Mouse (Mus musculus): Measurements from ENCODE around the gene Ptrh1. TPM values are rescaled to one million over a fixed set of nuclear protein-coding genes. Genes with fewer than 3 reads are reported as not detected.

The Ptrh1 gene
- polyA plus RNA-seq, 1 experiment from 2014 or later = 1.2 TPM

DNA sequence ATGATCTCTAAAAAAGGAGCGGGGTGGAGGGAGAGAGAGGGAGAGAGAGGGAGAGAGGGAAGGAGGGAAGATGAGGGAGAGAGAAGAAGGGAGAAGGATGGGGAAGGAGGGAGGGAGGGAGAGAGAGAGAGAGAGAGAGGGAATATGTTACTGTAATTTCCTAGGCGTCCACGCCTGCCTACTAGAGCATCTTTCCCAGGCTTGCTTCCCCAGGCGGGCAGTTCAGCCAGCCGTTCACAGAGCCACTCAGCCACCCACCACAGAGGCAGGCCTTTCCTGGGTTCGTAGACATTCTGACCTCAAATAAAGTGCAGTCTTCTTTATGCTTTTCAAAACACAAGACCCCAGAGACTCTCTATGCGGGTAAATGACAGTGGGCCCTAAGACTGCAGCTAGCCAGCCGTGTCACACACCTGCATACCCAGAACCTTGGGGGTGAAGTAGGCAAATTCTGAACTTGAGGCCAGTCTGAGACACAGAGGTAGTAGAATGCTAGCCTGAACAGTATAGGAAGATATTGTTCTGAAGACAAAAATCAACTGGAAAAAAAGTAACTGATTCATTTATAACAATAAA lies 48.1 kb downstream of the Ptrh1 start:
- H3K27ac ChIP-seq (ENCODE audit: low read length) = no peak overlapping the region

DNA sequence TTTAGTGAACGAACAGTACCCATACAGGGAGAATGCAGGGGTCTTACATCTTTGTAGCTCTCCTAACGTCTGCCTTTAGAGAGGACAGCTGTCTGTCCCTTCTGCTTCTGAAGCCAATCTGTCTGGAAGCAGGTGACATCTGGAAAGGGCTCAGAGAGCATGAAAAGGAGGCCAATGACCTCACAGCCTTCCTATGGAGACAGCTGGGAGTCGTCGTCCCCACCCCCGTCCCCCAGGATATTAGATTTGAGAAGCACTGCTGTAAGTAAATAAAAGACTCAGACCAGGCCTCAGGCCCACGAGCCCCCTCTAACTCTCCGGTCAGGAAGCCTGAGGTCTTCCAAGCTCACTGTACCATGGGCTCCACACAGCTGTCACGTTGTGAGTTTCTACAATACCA lies 48.6 kb downstream of the Ptrh1 start:
- no peak for ATAC-seq (ENCODE audit: low read depth)
- Histone ChIP-seq H3K4me1 (ENCODE audit: control insufficient read depth, low read depth, low read length) (no peaks in the 10 kb centered on the region), H3K27ac (ENCODE audit: low read length) (no peak overlapping the region), H3K27me3 (ENCODE audit: control insufficient read depth, insufficient read depth, low read depth, low read length) (no peaks in the 10 kb centered on the region), H3K9ac (ENCODE audit: low read depth, low read length) (no peak overlapping the region), H3K4me2 (ENCODE audit: low read depth, low read length) (no peak overlapping the region), H3K9me3 (replicated peaks; ENCODE audit: control insufficient read depth, low read length) (no peaks in the 10 kb centered on the region), H3K36me3 (ENCODE audit: control insufficient read depth, insufficient read depth) (no peaks in the 10 kb centered on the region), H3K4me3 (ENCODE audit: low read depth, low read length) (no peak overlapping the region)
- WGBS (ENCODE audit: insufficient replicate concordance) = 58% methylated on average over 8 of the region's 8 CpGs

More for the DNA sequence above, 48.1 kb downstream of the Ptrh1 start:
- no peak overlapping the region for H3K4me3 ChIP-seq (ENCODE audit: low read depth, low read length)
- no peaks in the 10 kb centered on the region for H3K27me3 ChIP-seq (ENCODE audit: control insufficient read depth, insufficient read depth, low read depth, low read length)
- WGBS (ENCODE audit: insufficient replicate concordance) = 70% methylated on average over 8 of the region's 8 CpGs
- H3K36me3 ChIP-seq (ENCODE audit: control insufficient read depth, insufficient read depth) = no peaks in the 10 kb centered on the region
- no peaks in the 10 kb centered on the region for H3K4me1 ChIP-seq (ENCODE audit: control insufficient read depth, low read depth, low read length)
- no peak overlapping the region for H3K9ac ChIP-seq (ENCODE audit: low read depth, low read length)
- no peak for ATAC-seq (ENCODE audit: low read depth)
- H3K9me3 ChIP-seq (replicated peaks; ENCODE audit: control insufficient read depth, low read length) = no peaks in the 10 kb centered on the region
- no peak overlapping the region for H3K4me2 ChIP-seq (ENCODE audit: low read depth, low read length)

DNA sequence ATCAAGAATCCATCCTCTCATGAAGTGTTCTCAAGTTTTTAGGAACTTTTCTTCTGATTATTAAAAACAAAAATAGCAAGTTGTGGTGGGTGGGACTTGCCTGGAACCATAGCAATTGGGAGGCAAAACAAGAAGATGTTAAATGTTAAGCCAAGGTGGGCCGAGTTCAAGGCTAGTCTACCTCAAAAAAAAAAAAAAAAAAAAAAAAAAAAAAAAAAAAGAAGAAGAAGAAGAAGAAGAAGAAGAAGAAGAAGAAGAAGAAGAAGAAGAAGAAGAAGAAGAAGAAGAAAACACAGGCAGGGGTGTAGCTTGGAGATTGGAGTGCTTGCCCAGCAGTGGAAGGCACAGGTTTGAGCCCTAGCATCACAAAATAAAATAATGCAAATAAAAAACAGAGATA lies 49.2 kb downstream of the Ptrh1 start:
- 57% methylated on average over 1 of the region's 1 CpGs for WGBS (ENCODE audit: insufficient replicate concordance)
- Histone ChIP-seq H3K36me3 (ENCODE audit: control insufficient read depth, insufficient read depth) (no peaks in the 10 kb centered on the region), H3K4me1 (ENCODE audit: control insufficient read depth, low read depth, low read length) (no peaks in the 10 kb centered on the region), H3K27me3 (ENCODE audit: control insufficient read depth, insufficient read depth, low read depth, low read length) (no peaks in the 10 kb centered on the region), H3K9me3 (replicated peaks; ENCODE audit: control insufficient read depth, low read length) (no peaks in the 10 kb centered on the region), H3K9ac (ENCODE audit: low read depth, low read length) (no peak overlapping the region), H3K27ac (ENCODE audit: low read length) (no peak overlapping the region), H3K4me2 (ENCODE audit: low read depth, low read length) (no peak overlapping the region), H3K4me3 (ENCODE audit: low read depth, low read length) (no peak overlapping the region)
- no peak for ATAC-seq (ENCODE audit: low read depth)

- Histone ChIP-seq H3K9me3 (replicated peaks; ENCODE audit: control insufficient read depth, low read length) (no peaks in the 10 kb centered on the region), H3K27me3 (ENCODE audit: control insufficient read depth, insufficient read depth, low read depth, low read length) (no peaks in the 10 kb centered on the region), H3K4me1 (ENCODE audit: control insufficient read depth, low read depth, low read length) (no peaks in the 10 kb centered on the region), H3K36me3 (ENCODE audit: control insufficient read depth, insufficient read depth) (no peaks in the 10 kb centered on the region), H3K4me2 (ENCODE audit: low read depth, low read length) (no peak overlapping the region), H3K27ac (ENCODE audit: low read length) (no peak overlapping the region), H3K9ac (ENCODE audit: low read depth, low read length) (no peak overlapping the region), H3K4me3 (ENCODE audit: low read depth, low read length) (no peak overlapping the region)
- WGBS (ENCODE audit: insufficient replicate concordance) = 69% methylated on average over 6 of the region's 6 CpGs
- no peak for ATAC-seq (ENCODE audit: low read depth)
Measured at GRCm38 (mm10) chr2:32825796-32826195, 50.2 kb downstream of the Ptrh1 start.

Other genes starting within 250 kb of the Ptrh1 start
- 1.6 TPM in 2 replicates for gene Fam102a, start 240.5 kb upstream of the Ptrh1 start, polyA plus RNA-seq (2015; fragmentation: Nextera tagmentation; extraction: Ambion mirVana)
- gene Dpm2, start 204.9 kb upstream of the Ptrh1 start, polyA plus RNA-seq (2015; fragmentation: Nextera tagmentation; extraction: Ambion mirVana) = 44.8 and 47.9 TPM in 2 replicates
- gene Pip5kl1, start 201.0 kb upstream of the Ptrh1 start, polyA plus RNA-seq (2015; fragmentation: Nextera tagmentation; extraction: Ambion mirVana) = not detected in 2 replicates
- 0.06 TPM in 1 of 2 replicates, not detected in the other for gene 9430097D07Rik, start 200.1 kb upstream of the Ptrh1 start, polyA plus RNA-seq (2015; fragmentation: Nextera tagmentation; extraction: Ambion mirVana)
- 6.0 and 7.4 TPM in 2 replicates for gene St6galnac4, start 188.7 kb upstream of the Ptrh1 start, polyA plus RNA-seq (2015; fragmentation: Nextera tagmentation; extraction: Ambion mirVana)
- gene St6galnac6, start 176.1 kb upstream of the Ptrh1 start, polyA plus RNA-seq (2015; fragmentation: Nextera tagmentation; extraction: Ambion mirVana) = 12.0 and 12.8 TPM in 2 replicates
- 3.4 and 7.9 TPM in 2 replicates for gene Ak1, start 154.0 kb upstream of the Ptrh1 start, polyA plus RNA-seq (2015; fragmentation: Nextera tagmentation; extraction: Ambion mirVana)
- 25.9 and 29.3 TPM in 2 replicates for gene Eng, start 129.2 kb upstream of the Ptrh1 start, polyA plus RNA-seq (2015; fragmentation: Nextera tagmentation; extraction: Ambion mirVana)
- gene Fpgs, start 71.6 kb upstream of the Ptrh1 start, polyA plus RNA-seq (2015; fragmentation: Nextera tagmentation; extraction: Ambion mirVana) = 49.7 and 56.2 TPM in 2 replicates
- gene Cdk9, start 62.7 kb upstream of the Ptrh1 start, polyA plus RNA-seq (2015; fragmentation: Nextera tagmentation; extraction: Ambion mirVana) = 40.2 and 43.8 TPM in 2 replicates
- 7.1 and 8.6 TPM in 2 replicates for gene Sh2d3c, start 54.7 kb upstream of the Ptrh1 start, polyA plus RNA-seq (2015; fragmentation: Nextera tagmentation; extraction: Ambion mirVana)
- gene 6330409D20Rik, start 34.8 kb upstream of the Ptrh1 start, polyA plus RNA-seq (2015; fragmentation: Nextera tagmentation; extraction: Ambion mirVana) = not detected in 2 replicates
- gene Tor2a, start 18.6 kb upstream of the Ptrh1 start, polyA plus RNA-seq (2015; fragmentation: Nextera tagmentation; extraction: Ambion mirVana) = 25.7 and 26.1 TPM in 2 replicates
- gene Ttc16, start 153 bp upstream of the Ptrh1 start, polyA plus RNA-seq (2015; fragmentation: Nextera tagmentation; extraction: Ambion mirVana) = 0.07 and 0.11 TPM in 2 replicates
- 0.05 TPM in 1 of 2 replicates, not detected in the other for gene Cfap157, start 8.6 kb downstream of the Ptrh1 start, polyA plus RNA-seq (2015; fragmentation: Nextera tagmentation; extraction: Ambion mirVana)
- gene Stxbp1, start 71.5 kb downstream of the Ptrh1 start, polyA plus RNA-seq (2015; fragmentation: Nextera tagmentation; extraction: Ambion mirVana) = 2.6 and 2.9 TPM in 2 replicates
- 9.4 and 11.9 TPM in 2 replicates for gene Fam129b, start 100.3 kb downstream of the Ptrh1 start, polyA plus RNA-seq (2015; fragmentation: Nextera tagmentation; extraction: Ambion mirVana)
- gene Rpl12, start 185.8 kb downstream of the Ptrh1 start, polyA plus RNA-seq (2015; fragmentation: Nextera tagmentation; extraction: Ambion mirVana) = 74.4 and 77.2 TPM in 2 replicates
- 1.9 and 2.2 TPM in 2 replicates for gene Lrsam1, start 185.8 kb downstream of the Ptrh1 start, polyA plus RNA-seq (2015; fragmentation: Nextera tagmentation; extraction: Ambion mirVana)
- 7.8 and 8.8 TPM in 2 replicates for gene Slc2a8, start 206.3 kb downstream of the Ptrh1 start, polyA plus RNA-seq (2015; fragmentation: Nextera tagmentation; extraction: Ambion mirVana)

Measured in liver, embryonic 16.5 days (tissue).